In genomic region chr2:19657881-19658589, GRCm38 (mm10) we compare ENCODE assay signal across 8 mouse cellular contexts. TPM values are rescaled to one million over a fixed set of nuclear protein-coding genes. Genes with fewer than 3 reads are reported as not detected.
DNase-seq lines count a peak whose midpoint lies in the region; ATAC-seq and TF ChIP-seq lines count a peak whose summit lies in the region.

No protein-coding gene starts in this region.

- peak overlapping the region; percentile 85 for H3K9ac ChIP-seq in forebrain, embryonic 16.5 days (replicated peaks; ENCODE audit: low read depth, low read length)
- H3K9ac ChIP-seq in lung, postnatal 0 days (replicated peaks; ENCODE audit: low read depth): peak overlapping the region; percentile 91

- H3K4me3 ChIP-seq in forebrain, embryonic 16.5 days (replicated peaks; ENCODE audit: low read length): peak overlapping the region; percentile 70
- H3K4me3 ChIP-seq in hindbrain, embryonic 10.5 days: peak overlapping the region; percentile 67
- H3K4me3 ChIP-seq in lung, postnatal 0 days (ENCODE audit: low read depth, low read length): peak overlapping the region; percentile 87

- peaks cover 4% of the 10 kb centered on the region; the same call in 1 of the 2 replicates for H3K27me3 ChIP-seq in forebrain, embryonic 16.5 days (replicated peaks; ENCODE audit: control insufficient read depth, insufficient read depth, low read length)
- H3K27me3 ChIP-seq in hindbrain, embryonic 10.5 days (ENCODE audit: insufficient read depth, poor library complexity, severe bottlenecking): peaks cover 54% of the 10 kb centered on the region
- H3K27me3 ChIP-seq in lung, postnatal 0 days (replicated peaks; ENCODE audit: insufficient read depth, low read length): no peaks in the 10 kb centered on the region

- peak overlapping the region; percentile 75 for H3K4me2 ChIP-seq in forebrain, embryonic 16.5 days (ENCODE audit: low read length)
- H3K4me2 ChIP-seq in lung, postnatal 0 days (replicated peaks; ENCODE audit: low read depth, low read length): peak overlapping the region; percentile 85

- WGBS in forebrain, embryonic 16.5 days: under 1% methylated on average over 89 of the region's 108 CpGs
- WGBS in hindbrain, embryonic 10.5 days: under 1% methylated on average over 104 of the region's 108 CpGs
- 0% methylated on average over 56 of the region's 108 CpGs for WGBS in lung, postnatal 0 days

- no peak for TF ChIP-seq EP300 in lung, postnatal 0 days (IDR thresholded peaks at IDR 0.05)

- peak overlapping the region; percentile 89 for H3K27ac ChIP-seq in forebrain, embryonic 16.5 days (ENCODE audit: low read length)
- H3K27ac ChIP-seq in hindbrain, embryonic 10.5 days: peak overlapping the region; percentile 85
- H3K27ac ChIP-seq in lung, postnatal 0 days (ENCODE audit: low read length): peak overlapping the region; percentile 98

- peaks cover 18% of the 10 kb centered on the region for H3K4me1 ChIP-seq in forebrain, embryonic 16.5 days (replicated peaks; ENCODE audit: control insufficient read depth, insufficient read depth, low read length)
- H3K4me1 ChIP-seq in hindbrain, embryonic 10.5 days (replicated peaks): peaks cover 17% of the 10 kb centered on the region; the same call in 1 of the 2 replicates
- H3K4me1 ChIP-seq in lung, postnatal 0 days (ENCODE audit: insufficient read depth, low read depth, low read length): peaks cover 3% of the 10 kb centered on the region; the same call in 1 of the 2 replicates

- TF ChIP-seq CTCF in lung, postnatal 0 days (IDR thresholded peaks at IDR 0.05): peak; percentile 43

- H3K9me3 ChIP-seq in forebrain, embryonic 16.5 days (ENCODE audit: control insufficient read depth, low read length): no peaks in the 10 kb centered on the region
- no peaks in the 10 kb centered on the region for H3K9me3 ChIP-seq in hindbrain, embryonic 10.5 days
- no peaks in the 10 kb centered on the region for H3K9me3 ChIP-seq in lung, postnatal 0 days (ENCODE audit: low read length)

- ATAC-seq in forebrain, embryonic 16.5 days: peak; percentile 87
- peak; percentile 81 for ATAC-seq in lung, postnatal 0 days

- H3K36me3 ChIP-seq in forebrain, embryonic 16.5 days (ENCODE audit: control insufficient read depth, insufficient read depth): no peaks in the 10 kb centered on the region
- H3K36me3 ChIP-seq in hindbrain, embryonic 10.5 days: no peaks in the 10 kb centered on the region
- no peaks in the 10 kb centered on the region for H3K36me3 ChIP-seq in lung, postnatal 0 days (ENCODE audit: insufficient read depth, low read length)

- peak; percentile 46 to 50 for DNase-seq in CD8-positive naive resting alpha-beta T cell, adult 2 months (ENCODE audit: low read depth in 2 of 2, low spot score in 2 of 2)
- peak; percentile 66 to 79 for DNase-seq in adrenal gland, postnatal 36 days
- peak; percentile 65 for DNase-seq in hindbrain, embryonic 10.5 days (ENCODE audit: low spot score)
- DNase-seq in layer of hippocampus, postnatal 10 days (ENCODE audit: low spot score in 2 of 2): peak; percentile 56 to 75
- DNase-seq in lung, postnatal 0 days (ENCODE audit: low spot score): peak; percentile 67
- peak; percentile 36 for DNase-seq in ovary, postnatal 14 days (ENCODE audit: low spot score)
- DNase-seq in thymus, postnatal 0 days (ENCODE audit: low spot score): peak; percentile 63

RNA-seq across cellular contexts. Expression of gene Otud1, which starts 0.5 kb away (rescaled TPM):
- 1 to 10 TPM; 6.6 to 8.2 TPM for total RNA-seq in adrenal gland, postnatal 36 days (2021)
- 1.6 and 2.1 TPM in 2 replicates for polyA plus RNA-seq in forebrain, embryonic 16.5 days (2015; fragmentation: Nextera tagmentation; extraction: Ambion mirVana)
- 0.36 and 0.90 TPM in 2 replicates for polyA plus RNA-seq in hindbrain, embryonic 10.5 days (2016; fragmentation: Nextera tagmentation; extraction: Ambion mirVana)
- total RNA-seq in layer of hippocampus, postnatal 10 days (2021): 1 to 10 TPM; 7.4 to 7.7 TPM
- polyA plus RNA-seq in lung, postnatal 0 days (2015; fragmentation: Nextera tagmentation; extraction: Ambion mirVana): 7.8 and 9.2 TPM in 2 replicates
- polyA plus RNA-seq in thymus, postnatal 0 days (2015; fragmentation: Nextera tagmentation; extraction: Ambion mirVana): 1.8 and 2.2 TPM in 2 replicates

Comparison
In these comparisons a context has a peak if more than half of its experiments do, and no peak if none do; other contexts are left out.
1. Peak in every context shown above with its lines: DNase-seq, ATAC-seq, H3K4me3 ChIP-seq and H3K27ac ChIP-seq.